Mouse (Mus musculus) mature B cell (primary cell): ENCODE measurements around the gene Plch2.

ENCODE experiments used
- in situ Hi-C: fragments of 300-500 bp; cut with MboI; formaldehyde crosslinking; loops from 2 replicates; pipeline ENCODE4 v1.14.3; 2019

Plch2 gene

DNA sequence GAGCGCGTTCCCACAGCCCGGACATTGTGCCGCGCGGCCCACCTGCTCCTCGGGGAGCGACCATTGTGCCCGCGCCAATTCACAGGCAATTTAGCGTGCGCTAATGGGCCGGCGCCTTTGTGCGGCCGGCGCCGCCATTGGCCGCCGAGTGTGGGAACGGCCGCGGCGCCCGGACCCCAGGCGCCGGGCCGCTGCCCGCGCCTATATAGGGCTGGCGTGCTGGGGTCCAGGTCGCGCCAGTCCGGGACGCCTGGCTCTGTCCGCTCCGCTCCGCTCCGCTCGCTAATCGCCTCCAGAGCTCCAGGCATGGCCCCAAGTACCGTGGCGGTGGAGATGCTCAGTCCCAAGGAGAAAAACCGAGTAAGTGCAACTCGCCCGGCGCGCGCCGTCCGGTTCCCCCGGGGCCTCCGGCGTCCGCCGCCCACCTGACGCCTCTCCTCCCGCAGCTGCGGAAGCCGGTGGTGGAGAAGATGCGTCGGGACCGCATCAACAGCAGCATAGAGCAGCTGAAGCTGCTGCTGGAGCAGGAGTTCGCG lies 95.8 kb downstream of the Plch2 start, which contains the start of gene Hes5:
Hes5 (plus strand) TSS at position 234 of the 536 bp plus-strand sequence.
- in situ Hi-C loops = loop anchor here (10.0 kb wide), 1 partner anchor 124 kb away; the partner anchor contains the start of genes Morn1 and Rer1

DNA sequence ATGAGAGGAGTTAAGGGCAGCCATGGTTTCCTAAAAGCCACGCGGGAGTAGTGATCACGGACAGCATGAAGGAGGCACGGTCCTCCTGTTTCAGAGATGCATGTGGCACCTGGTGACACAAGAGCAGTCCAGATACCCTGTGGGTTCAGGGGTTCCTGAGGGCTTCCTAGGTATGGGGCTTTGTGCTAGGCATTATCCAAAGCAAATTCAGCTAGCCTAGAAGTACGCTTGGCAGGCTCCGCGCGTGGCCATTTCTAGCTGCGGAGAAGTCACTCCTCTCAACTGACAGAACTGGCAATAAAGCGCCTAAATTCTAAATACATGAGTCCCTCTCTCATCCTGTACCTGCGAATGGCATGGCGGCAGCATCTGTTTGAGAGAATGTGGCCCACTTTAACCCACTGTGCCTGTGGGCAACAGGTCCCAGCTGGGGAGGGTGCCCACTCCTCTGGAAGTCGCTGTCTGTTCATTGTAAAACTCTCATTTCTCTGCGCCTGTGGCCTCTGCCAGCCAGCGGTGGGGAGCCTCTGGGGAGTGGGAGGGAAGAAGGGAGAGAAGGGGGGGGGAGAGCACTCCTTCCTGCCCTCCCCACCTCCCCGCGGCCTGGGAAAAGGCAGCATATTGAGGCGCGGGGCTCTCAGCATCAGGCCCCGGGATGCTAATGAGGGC lies 96.4 kb downstream of the Plch2 start:
- in situ Hi-C loops = loop anchor here (10.0 kb wide), 1 partner anchor 125 kb away; the partner anchor contains the start of genes Morn1 and Rer1

DNA sequence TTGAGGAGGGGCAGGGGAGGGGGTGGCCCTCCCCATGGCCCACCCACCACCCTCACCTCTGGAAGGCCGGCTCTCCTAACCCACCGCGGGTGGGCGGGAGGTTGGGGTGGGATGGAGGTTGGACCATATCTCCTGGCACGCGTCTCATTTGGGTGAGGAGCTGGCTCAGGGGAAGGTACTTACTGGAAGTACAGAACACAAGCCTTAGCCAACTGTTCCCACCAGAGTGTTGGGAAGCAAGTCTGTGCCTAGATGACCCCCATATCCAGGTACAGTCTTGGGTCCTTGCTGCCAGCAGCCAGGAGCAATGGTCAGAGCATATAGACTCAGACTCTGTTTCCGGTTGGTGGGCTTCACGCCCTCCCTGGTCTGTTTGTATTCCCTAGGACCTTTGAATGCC lies 98.0 kb downstream of the Plch2 start:
- in situ Hi-C loops = no loop called here

GRCm38 (mm10) chr4:154958171-154958570 lies 98.4 kb downstream of the Plch2 start:
- in situ Hi-C loops = no loop called here

GRCm38 (mm10) chr4:154957289-154957993 lies 99.1 kb downstream of the Plch2 start:
- in situ Hi-C loops = no loop called here

DNA sequence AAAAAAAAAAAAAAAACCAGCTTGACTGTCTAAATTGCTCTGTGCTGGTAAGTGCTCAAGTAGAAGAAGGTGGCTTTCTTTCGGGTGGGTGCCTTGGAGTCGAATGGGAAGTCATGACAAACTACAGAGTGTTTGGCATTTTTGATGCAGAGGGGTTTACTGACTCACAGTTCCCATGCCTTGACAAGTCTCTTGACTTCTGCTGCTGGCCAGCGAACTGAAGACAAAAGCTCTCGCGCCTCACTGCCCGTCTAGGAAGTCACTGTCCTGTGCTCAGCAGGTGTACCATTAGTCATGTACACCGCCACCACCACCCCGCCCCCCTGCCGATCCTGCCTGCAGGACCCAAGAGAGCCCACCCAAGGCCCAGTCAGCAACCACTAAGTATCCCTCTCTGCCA lies 100.0 kb downstream of the Plch2 start:
- in situ Hi-C loops = no loop called here

DNA sequence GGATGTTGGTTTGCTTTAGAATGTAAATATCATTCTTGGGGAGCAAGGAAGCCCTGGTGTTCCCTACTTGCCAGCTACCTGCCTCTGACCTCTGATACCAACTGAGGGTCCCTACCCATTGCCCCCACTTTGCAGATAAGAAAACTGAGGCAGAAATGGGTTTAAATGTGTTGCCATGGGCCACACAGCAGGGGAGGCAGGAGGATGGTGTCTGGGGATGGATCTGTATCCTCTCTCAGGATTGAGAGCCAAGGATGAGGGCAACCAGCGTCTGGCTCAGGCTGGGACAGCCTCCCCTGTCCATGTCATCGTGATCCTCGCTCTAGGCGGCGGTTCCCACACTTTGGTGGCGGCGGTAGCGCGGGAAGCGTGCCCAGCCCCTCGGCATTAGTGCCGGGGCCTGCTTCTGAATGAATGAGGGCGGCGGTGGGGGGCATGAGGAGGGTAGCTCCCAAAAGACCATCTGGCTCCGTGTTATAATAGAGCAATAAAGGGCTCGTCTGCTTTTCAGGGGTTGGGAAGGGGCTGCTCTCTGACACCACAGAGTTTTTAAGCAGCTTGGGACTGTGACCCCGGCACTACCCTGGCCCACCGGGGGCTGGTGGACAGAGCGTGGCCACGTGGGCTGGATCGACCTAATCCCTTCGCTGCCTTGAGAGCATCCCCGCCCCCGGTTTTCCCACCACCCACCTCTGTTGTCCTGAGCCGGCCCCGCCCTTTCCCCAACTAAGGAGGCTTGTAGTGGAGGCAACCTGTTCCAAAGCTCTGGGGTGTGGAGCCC lies 103.9 kb downstream of the Plch2 start:
- in situ Hi-C loops = no loop called here

DNA sequence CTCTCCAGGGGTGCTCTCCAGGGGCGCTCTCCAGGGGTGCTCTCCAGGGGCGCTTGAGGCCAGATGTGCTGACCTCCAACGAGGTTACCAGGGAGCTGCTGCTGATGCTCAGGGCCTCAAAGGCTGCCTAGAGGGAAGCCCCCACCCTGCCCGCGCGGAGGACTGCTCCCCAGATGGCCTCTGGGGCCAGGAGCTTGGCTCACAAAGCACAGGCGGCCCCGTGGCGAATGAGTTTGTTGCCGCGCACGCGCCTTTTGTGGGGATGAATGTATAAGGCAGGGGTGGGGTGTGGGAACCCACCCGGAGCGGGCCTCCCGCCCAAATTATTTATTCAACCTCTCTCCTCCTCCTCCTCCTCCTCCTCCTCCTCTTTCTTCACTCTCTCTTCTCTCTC lies 107.0 kb downstream of the Plch2 start:
- in situ Hi-C loops = no loop called here

- in situ Hi-C loops = no loop called here
Measured at GRCm38 (mm10) chr4:154948940-154949588, 107.5 kb downstream of the Plch2 start.

DNA sequence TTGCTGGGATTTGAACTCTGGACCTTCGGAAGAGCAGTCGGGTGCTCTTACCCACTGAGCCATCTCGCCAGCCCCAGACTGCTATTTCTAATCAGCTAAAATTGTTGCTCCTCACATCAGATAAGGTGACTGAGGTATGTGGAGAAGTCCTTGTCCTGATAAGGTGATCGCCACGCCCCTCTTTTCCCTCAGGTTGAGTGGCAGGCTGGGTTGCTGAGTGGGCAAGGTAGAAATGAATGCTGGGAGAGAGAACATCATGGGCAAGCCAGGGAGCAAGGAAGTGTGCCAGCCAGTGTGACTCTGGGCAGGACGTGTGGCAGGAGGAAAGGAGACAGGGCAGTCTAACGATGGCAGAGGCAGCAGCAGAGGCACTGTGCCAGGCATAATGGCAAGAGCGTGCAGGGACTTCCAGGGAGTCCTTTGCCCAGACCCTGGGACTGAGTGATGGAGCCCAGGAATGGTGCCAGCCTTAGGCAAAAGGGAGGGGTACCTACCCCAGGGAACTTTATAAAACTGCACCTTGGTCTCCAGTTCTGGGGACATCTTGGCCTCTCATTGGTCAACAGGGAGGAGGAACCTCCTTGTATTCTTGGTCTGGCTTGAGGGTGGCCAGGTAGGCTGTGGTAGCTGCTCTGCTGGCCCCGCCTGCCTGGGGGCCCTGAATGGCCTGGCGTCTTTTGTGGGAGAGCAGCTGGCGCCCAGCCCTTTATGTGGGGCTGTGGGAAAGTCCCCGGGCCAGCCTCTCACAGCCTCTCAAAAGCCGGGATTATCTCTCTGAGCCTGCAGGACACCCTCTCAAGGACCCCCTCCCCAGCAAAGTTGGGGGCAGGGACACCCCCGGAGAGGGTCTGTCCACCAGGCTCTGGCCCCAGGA lies 108.3 kb downstream of the Plch2 start:
- in situ Hi-C loops = no loop called here

- in situ Hi-C loops = no loop called here
Measured at GRCm38 (mm10) chr4:154946319-154946718, 110.3 kb downstream of the Plch2 start.

- in situ Hi-C loops = no loop called here
Measured at GRCm38 (mm10) chr4:154944121-154944590, 112.4 kb downstream of the Plch2 start.

DNA sequence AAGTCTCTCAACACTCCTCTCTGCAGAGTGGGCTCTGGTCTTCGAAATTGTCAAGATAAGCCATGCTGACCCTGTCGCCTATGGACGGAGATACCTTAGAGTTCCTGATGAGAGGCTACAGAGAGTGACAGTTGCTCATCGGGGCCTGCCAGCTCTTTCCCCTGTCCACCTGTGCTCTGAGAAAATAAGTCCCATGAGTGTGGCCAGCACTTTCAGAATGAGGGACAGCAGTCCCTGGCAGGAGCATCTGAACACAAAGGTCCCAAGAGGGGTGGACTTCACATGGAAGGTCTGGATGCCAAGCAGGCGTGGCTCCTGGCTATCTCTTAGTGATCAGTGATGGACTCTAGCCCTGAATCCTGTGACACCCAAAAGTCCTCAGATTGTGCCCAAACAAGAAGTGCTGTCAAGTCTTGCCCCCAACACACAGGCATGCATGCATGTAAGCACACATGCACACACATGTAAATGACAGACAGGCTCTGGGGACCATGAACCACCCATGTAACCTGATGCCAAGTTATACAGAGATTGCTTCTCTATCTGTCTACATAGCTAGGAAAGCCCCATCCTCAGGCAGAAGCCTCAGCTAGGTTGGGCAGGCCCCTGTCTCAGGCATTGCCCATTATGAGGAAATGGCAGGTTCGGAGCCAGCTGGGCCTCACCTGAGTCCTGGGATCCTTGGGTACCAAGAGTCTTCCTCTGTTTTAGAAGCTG lies 113.1 kb downstream of the Plch2 start:
- in situ Hi-C loops = no loop called here

GRCm38 (mm10) chr4:154942632-154943322 lies 113.8 kb downstream of the Plch2 start:
- in situ Hi-C loops = no loop called here

- in situ Hi-C loops = no loop called here
Measured at GRCm38 (mm10) chr4:154941831-154942230, 114.8 kb downstream of the Plch2 start.

GRCm38 (mm10) chr4:154940156-154940555 lies 116.4 kb downstream of the Plch2 start:
- in situ Hi-C loops = no loop called here

- in situ Hi-C loops = no loop called here
Measured at GRCm38 (mm10) chr4:154937746-154938145, 118.8 kb downstream of the Plch2 start.

DNA sequence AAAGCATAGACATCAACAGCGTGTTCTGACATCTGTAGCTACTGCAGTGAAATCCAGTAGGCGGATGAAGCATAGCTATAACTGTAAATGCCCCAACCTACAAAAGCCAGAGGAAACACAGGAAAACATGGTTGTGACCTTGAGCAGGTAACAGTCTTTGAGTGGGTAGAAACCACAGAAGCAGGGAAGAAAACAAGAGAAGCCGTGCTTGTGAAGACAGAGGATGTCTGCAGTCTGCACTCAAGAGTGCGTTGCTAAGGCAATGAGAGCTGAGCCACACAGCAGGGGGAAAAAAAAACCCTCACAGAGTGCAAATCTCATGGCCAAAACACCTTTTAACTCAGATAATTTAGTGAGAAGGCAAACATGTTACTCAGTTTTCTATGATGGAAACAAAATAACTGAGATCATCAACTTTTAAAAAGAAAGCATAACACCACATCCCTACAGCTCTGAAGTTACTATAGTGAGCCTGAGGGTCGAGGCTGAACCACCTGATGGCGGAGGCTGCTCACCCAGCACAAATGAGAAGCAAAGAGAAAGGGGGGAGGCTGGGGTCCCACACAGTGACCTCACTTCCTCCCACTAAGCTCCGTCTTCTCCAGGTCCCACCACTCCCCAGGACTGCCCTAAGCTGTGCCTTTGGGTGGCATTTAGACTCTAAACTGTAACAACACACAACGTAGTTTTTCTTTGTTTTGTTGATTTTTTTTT lies 119.9 kb downstream of the Plch2 start:
- in situ Hi-C loops = no loop called here

DNA sequence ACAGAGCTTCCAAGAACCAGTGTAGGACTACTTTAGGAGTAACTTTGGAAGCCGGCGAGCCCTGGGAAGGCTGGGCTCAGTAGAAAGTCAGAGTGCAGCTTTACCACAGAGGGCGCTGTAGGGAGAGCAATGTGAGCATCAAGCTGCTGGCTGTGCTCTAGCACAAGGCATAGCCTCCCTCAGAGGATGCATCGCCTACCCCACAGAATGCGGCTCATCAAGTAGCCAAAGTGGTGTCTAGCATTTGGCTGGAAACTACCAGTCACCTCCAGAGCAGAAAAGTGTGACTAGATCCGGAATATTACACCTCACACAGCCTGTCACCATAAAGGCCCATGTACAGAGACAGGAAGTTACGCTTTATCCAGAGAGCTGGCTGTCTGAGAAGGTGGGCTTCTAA lies 120.8 kb downstream of the Plch2 start:
- in situ Hi-C loops = no loop called here
